Mouse (Mus musculus) cerebellum, adult 2 months (tissue): Measurements from ENCODE around the gene Gm9936.

Source experiments
- CTCF ChIP-seq: fragments of 200-500 bp; IDR thresholded peaks from 2 replicates; pipeline ENCODE4 v1.5.1; 2011; ENCODE audit warnings: low read depth, mild to moderate bottlenecking, control low read depth, low read length, moderate library complexity, borderline replicate concordance; ENCODE audit not compliant: insufficient read depth
- POLR2A ChIP-seq: fragments of 200-500 bp; IDR thresholded peaks from 2 replicates; pipeline ENCODE4 v1.6.1; 2011; ENCODE audit warnings: low read length, control low read depth, borderline replicate concordance; ENCODE audit not compliant: insufficient read depth

DNA sequence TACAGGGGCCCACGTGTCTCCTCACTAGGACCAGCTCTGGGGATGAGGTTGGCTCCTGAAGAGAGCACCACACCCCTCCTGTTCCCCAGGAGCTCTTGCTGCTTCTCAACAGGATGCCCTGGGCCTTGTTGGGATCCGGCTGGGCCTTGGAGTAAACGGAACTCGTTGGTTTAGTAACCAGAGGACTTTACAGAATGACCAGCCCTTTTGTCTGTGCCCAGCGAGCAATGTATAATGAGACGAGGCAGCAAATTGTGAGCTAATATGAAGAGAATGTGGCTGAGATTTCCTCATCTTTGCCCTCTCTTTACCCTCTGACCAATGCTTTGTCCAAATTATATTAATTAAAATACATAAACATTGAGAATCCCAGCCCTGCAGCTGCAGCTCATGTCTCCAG is 17.8 kb upstream of the Gm9936 start:
- TF ChIP-seq CTCF: no peak
- TF ChIP-seq POLR2A: no peak
